Mouse (Mus musculus) midbrain, embryonic 14.5 days (tissue): ENCODE measurements around the gene Nr4a1. TPM values are rescaled to one million over a fixed set of nuclear protein-coding genes. Genes with fewer than 3 reads are reported as not detected.

ENCODE experiments used
- ATAC-seq: fragments of 200-750 bp; cut with Nextera tagmentation; 2 replicates; pipeline ENCODE4 v1.8.0; 2017; ENCODE audit warnings: moderate number of reproducible peaks, moderate library complexity; ENCODE audit not compliant: low FRiP score, low TSS enrichment
- DNase-seq: peaks from one replicate; pipeline ENCODE4 v3.0.0-alpha.2; 2015
- H3K27ac ChIP-seq: fragments of 300-500 bp; sonication (generic); replicated peaks from 2 replicates; pipeline ENCODE4 v1.5.1; 2014; ENCODE audit warnings: mild to moderate bottlenecking, low read depth, low read length, moderate library complexity
- H3K27me3 ChIP-seq: fragments of 300-500 bp; sonication (generic); 2 replicates; pipeline ENCODE4 v1.6.1; 2014; ENCODE audit warnings: low read length, control low read depth, mixed read lengths; ENCODE audit not compliant: control insufficient read depth, insufficient read depth
- H3K36me3 ChIP-seq: fragments of 300-500 bp; sonication (generic); 2 replicates; pipeline ENCODE4 v1.6.1; 2014; ENCODE audit warnings: low read length, control low read depth; ENCODE audit not compliant: control insufficient read depth, insufficient read depth
- H3K4me1 ChIP-seq: fragments of 300-500 bp; sonication (generic); 2 replicates; pipeline ENCODE4 v1.6.1; 2014; ENCODE audit warnings: mild to moderate bottlenecking, antibody characterized with exemption, low read length, control low read depth; ENCODE audit not compliant: control insufficient read depth, insufficient read depth
- H3K4me2 ChIP-seq: fragments of 300-500 bp; sonication (generic); 2 replicates; pipeline ENCODE4 v1.6.1; 2014; ENCODE audit warnings: mild to moderate bottlenecking, low read length, moderate library complexity
- H3K4me3 ChIP-seq: fragments of 300-500 bp; sonication (generic); replicated peaks from 2 replicates; pipeline ENCODE4 v1.5.1; 2014; ENCODE audit warnings: low read depth, low read length
- H3K9ac ChIP-seq: fragments of 300-500 bp; sonication (generic); replicated peaks from 2 replicates; pipeline ENCODE4 v1.6.1; 2014; ENCODE audit warnings: mild to moderate bottlenecking, low read length, moderate library complexity
- H3K9me3 ChIP-seq: fragments of 300-500 bp; sonication (generic); 2 replicates; pipeline ENCODE4 v1.6.1; 2016; ENCODE audit warnings: low read length, control low read depth, mixed read lengths; ENCODE audit not compliant: control insufficient read depth
- WGBS: fragments of 180-500 bp; shearing (Covaris S2); extraction: QIAGEN DNeasy Blood & Tissue Kit; methylation state at CpG from one replicate; pipeline ENCODE4 v1.1.7; 2014; 5-methylcytosine and 5-hydroxymethylcytosine counted together
- polyA plus RNA-seq: library from polyadenylated mRNA; unstranded; fragments of >200 nt; fragmentation: Nextera tagmentation; extraction: Ambion mirVana; gene quantifications from 2 replicates; pipeline ENCODE4 v1.2.1, GENCODE M21; 2014

Gene Nr4a1
- polyA plus RNA-seq, 1 experiment from 2014 or later, result 2.9 TPM

DNA sequence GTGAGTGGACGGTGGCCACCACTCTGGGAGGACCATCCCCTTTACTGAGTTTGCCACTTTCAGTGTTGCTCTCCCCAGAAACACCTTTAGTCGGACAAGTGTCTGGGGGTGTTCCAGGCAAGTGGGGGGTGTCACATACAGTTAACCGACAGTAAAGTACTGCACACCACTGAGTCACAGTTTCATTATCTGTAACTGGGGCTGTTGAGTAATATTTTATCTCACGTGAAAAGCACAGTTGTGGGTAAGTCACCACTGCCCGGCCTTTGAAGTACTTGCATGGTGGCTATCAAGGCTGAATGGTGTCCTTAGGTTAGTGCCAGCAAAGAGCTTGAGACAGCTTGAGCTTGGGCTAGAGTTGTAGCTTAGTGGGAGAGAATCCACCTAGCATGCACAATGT lies 28.4 kb downstream of the Nr4a1 start:
- no peak for ATAC-seq

DNA sequence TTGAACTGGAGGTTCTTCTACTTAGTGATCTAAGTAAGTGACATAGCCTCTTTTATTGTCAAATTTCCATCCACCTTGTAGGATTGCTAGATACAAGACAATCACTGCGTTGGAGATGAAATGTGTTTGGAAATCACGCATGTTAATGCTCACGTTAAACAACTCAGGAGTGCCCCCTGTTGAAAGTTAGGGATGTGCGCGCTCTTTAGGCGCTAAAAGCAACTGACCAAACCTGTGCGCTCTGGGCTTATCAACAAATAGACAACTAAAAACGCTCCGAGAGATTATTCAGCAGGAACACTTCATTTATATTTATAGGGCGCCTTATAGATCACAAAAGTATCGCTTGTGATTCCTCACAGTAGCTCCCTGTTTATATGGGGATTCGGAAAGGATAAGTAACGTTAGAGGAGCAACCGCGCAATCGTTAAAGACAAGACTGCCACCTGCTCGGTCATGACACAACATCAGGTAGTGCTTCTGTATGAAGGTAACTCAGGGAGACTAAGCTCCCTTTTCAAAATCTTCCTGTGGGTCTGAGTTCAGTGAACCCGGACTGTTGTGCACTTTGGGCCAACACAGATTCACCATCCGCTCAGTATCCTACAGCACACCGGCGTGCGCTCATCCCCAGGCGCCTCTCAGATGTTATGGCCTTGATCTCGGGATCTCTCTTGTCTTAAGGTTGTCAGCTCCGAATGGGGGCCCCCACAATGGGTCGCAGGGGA lies 29.3 kb downstream of the Nr4a1 start:
- H3K36me3 ChIP-seq, result peaks cover 18% of the 10 kb centered on the region
- ATAC-seq (peak; percentile 35; the same call in 1 of the 2 replicates), DNase-seq (peak; percentile 94)
- peak overlapping the region; percentile 94 for H3K4me3 ChIP-seq
- no peaks in the 10 kb centered on the region for H3K27me3 ChIP-seq
- peak overlapping the region; percentile 84 for H3K9ac ChIP-seq
- H3K4me1 ChIP-seq, result peaks cover 10% of the 10 kb centered on the region
- WGBS, result 2% methylated on average over 26 of the region's 26 CpGs
- no peaks in the 10 kb centered on the region for H3K9me3 ChIP-seq
- H3K4me2 ChIP-seq, result peak overlapping the region; percentile 95
- H3K27ac ChIP-seq, result peak overlapping the region; percentile 50

More for the DNA sequence above, 28.4 kb downstream of the Nr4a1 start:
- H3K4me3 ChIP-seq, result no peak overlapping the region
- H3K36me3 ChIP-seq, result peaks cover 10% of the 10 kb centered on the region
- WGBS, result 82% methylated on average over 5 of the region's 5 CpGs
- peaks cover 10% of the 10 kb centered on the region for H3K4me1 ChIP-seq
- no peaks in the 10 kb centered on the region for H3K9me3 ChIP-seq
- H3K27ac ChIP-seq, result no peak overlapping the region
- no peak overlapping the region for H3K4me2 ChIP-seq
- H3K27me3 ChIP-seq, result no peaks in the 10 kb centered on the region
- no peak overlapping the region for H3K9ac ChIP-seq
- no peak for DNase-seq

DNA sequence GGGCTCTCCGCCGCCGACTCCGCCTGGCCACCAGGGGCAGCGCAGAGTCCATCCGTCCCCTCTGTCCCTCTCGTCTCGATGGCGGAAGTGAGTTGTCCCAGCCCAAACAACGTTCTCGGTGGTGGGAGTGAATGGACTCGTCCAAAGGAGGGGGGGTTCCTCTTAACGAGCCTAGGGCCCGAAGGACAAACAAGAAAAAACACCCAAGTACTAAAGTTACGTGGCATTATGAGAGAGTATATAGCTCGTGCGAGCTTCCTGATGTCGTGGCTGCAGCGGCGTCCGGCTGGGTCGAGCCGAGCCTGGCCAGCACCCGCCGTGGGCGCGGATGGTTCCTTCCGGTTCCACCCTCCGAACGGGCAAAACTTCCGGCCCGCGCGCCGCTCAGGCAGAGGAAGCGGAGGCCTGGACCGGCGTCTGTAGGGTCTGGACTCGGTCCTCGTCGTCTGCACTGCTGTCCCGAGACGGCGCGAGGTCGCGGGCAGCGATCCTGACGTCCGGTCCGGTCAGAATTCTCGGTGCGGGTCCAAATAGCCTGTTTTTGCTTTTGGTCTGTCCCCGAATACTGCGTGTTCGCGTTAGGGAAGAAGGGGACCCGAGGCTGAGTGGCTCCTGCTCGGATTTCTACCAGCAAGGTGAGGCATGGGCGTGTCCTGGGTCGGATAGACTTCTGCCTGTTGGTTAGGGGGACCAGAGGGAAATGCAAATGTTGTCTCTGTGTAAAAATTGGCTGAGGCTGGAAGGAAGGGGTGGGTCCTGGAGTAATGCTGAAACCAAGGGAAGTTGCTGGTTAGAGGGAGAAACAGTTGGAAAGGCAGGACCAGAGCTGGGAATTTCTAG lies 30.1 kb downstream of the Nr4a1 start, which contains the start of gene Atg101:
Atg101 (plus strand) TSS at position 362 of the 840 bp plus-strand sequence.
- Histone ChIP-seq H3K4me3 (peak within 1 kb of the TSS; percentile 94), H3K27ac (peak within 1 kb of the TSS; percentile 71), H3K9me3 (no peaks in the 10 kb centered on the region), H3K4me2 (peak within 1 kb of the TSS; percentile 95), H3K36me3 (peaks cover 25% of the 10 kb centered on the region), H3K9ac (peak within 1 kb of the TSS; percentile 84), H3K27me3 (no peaks in the 10 kb centered on the region), H3K4me1 (peaks cover 10% of the 10 kb centered on the region)
- ATAC-seq (peak; percentile 91), DNase-seq (peak; percentile 95)
- under 1% methylated on average over 61 of the region's 61 CpGs for WGBS

DNA sequence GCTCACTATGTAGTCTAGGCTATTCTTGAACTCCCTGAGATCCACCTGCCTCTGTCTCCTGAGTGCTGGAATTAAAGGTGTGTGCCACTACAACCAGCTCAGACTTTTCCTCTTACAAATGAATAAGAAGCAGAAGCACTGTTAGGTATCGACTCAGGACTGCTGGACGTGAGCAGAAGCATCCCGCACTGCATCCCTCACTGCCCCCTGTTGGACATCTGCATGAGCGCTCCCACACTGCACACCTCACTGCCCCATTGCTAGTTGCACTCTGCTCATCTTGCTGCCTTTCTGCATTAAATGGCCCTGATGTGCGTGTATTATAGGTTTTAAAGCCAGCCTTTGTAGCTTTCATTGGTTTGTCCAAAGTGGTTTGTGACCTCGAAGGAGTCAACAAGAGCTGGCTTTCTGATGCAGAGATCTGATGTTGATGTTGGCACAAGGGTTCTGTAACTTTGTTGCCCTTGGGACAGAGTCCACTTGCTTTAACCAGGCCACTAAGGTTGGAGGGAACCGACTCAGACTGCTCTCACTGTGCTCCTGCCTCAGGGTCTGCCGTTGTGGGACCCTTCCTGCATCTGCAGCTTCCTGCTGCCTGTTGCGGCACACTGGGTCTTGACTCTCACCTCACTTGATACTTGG lies 32.2 kb downstream of the Nr4a1 start:
- no peak for ATAC-seq
- Histone ChIP-seq H3K27me3 (no peaks in the 10 kb centered on the region), H3K9me3 (no peaks in the 10 kb centered on the region), H3K9ac (no peak overlapping the region), H3K4me2 (no peak overlapping the region), H3K4me1 (peaks cover 10% of the 10 kb centered on the region), H3K27ac (no peak overlapping the region), H3K36me3 (peaks cover 46% of the 10 kb centered on the region), H3K4me3 (no peak overlapping the region)
- DNase-seq, result no peak
- WGBS, result 68% methylated on average over 9 of the region's 9 CpGs

DNA sequence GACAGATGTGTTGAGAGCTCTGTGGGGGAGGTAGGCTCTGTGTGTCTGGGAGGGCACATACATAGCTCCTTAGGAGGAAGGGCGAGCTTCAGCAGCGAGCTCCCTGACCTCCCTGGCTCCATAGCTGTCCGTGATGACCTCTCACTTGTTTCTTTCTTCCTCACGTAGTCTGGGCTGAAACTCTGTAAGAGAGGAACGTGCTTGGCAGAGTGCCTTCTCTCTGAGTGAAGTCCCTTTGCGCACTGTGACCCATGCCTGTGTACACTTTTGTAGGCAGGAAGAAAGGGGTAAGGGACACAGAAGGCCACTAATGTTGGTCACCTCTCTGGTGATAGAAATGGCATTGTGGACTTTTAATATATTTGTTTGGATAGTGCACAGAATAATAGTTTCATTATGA lies 33.3 kb downstream of the Nr4a1 start:
- 91% methylated on average over 6 of the region's 6 CpGs for WGBS
- H3K4me2 ChIP-seq, result no peak overlapping the region
- no peaks in the 10 kb centered on the region for H3K9me3 ChIP-seq
- ATAC-seq (no peak), DNase-seq (no peak)
- H3K27ac ChIP-seq, result no peak overlapping the region
- H3K27me3 ChIP-seq, result no peaks in the 10 kb centered on the region
- H3K4me1 ChIP-seq, result peaks cover 10% of the 10 kb centered on the region
- H3K9ac ChIP-seq, result no peak overlapping the region
- peaks cover 56% of the 10 kb centered on the region for H3K36me3 ChIP-seq
- H3K4me3 ChIP-seq, result no peak overlapping the region

DNA sequence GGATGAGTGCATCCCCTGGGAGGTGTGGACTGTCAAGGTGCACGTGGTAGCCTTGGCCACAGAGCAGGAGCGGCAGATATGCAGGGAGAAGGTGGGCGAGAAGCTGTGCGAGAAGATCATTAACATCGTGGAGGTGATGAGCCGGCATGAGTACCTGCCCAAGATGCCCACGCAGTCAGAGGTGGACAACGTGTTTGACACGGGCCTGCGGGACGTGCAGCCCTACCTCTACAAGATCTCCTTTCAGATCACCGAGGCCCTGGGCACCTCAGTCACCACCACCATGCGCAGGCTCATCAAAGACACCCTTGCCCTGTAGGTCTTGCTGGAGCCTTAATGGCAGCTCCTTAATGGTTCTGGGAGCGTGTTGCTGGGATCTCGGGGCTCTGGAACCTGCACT lies 36.3 kb downstream of the Nr4a1 start:
- Histone ChIP-seq H3K9ac (no peak overlapping the region), H3K9me3 (no peaks in the 10 kb centered on the region), H3K4me1 (no peaks in the 10 kb centered on the region), H3K36me3 (peaks cover 56% of the 10 kb centered on the region), H3K4me3 (no peak overlapping the region), H3K27ac (no peak overlapping the region), H3K4me2 (no peak overlapping the region), H3K27me3 (no peaks in the 10 kb centered on the region)
- ATAC-seq, result no peak
- 98% methylated on average over 15 of the region's 15 CpGs for WGBS
- DNase-seq, result no peak

DNA sequence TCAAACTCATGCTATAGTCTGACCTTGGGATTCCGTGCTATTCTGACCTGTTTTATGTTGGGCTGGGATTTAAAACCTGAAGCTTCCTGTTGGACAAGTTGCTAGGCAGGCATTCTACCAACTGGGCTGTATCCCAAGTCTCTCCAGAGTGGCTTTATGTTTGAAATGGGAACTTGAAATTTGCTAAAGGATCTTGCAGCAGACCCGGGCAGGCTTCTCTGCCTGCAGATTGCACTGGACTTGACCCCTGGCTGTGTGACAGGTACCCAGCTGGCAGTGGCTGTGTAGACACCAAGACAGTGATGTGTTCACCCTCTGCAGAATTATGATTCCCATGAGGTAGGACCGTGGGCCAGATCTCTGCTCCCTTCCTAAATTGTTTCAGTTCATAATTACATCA lies 37.9 kb downstream of the Nr4a1 start:
- 91% methylated on average over 3 of the region's 3 CpGs for WGBS
- peaks cover 50% of the 10 kb centered on the region for H3K36me3 ChIP-seq

DNA sequence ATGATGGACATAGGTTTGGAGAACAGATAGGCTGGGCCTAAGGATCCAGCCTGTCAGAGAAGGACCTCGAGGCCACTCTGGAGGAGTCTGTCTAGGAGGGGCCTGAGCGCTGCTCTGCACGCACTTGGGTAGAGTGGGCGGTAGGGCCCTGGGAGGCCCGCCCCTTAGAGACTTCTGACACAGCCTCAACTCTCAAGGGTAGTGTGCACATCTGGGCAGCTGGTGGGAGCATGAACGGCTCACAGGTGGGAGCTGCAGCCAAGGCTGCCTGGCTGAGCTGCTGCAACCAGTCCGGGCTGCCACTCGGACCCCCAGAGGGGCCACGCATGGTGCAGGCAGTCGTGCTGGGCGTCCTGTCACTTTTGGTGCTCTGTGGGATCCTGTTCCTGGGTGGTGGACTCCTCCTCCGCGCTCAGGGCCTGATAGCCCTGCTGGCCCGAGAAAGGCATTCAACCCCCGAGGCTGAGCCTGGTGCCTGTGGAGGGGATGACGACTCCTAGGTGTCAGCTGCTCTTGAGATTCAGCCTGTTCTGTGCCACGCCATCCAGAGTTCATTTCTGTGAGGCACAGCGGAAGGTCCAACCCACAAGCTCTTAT lies 39.1 kb downstream of the Nr4a1 start, which contains the start of gene 6030408B16Rik:
6030408B16Rik (plus strand) TSS at position 188 of the 597 bp plus-strand sequence.
- Histone ChIP-seq H3K36me3 (peaks cover 39% of the 10 kb centered on the region), H3K27me3 (no peaks in the 10 kb centered on the region), H3K4me3 (no peak within 1 kb of the TSS), H3K4me2 (no peak within 1 kb of the TSS), H3K4me1 (no peaks in the 10 kb centered on the region), H3K27ac (no peak within 1 kb of the TSS), H3K9me3 (no peaks in the 10 kb centered on the region), H3K9ac (no peak within 1 kb of the TSS)
- WGBS, result 57% methylated on average over 18 of the region's 18 CpGs
- DNase-seq, result no peak
- ATAC-seq, result no peak

More for the DNA sequence above, 37.9 kb downstream of the Nr4a1 start:
- Histone ChIP-seq H3K4me2 (no peak overlapping the region), H3K4me3 (no peak overlapping the region), H3K27me3 (no peaks in the 10 kb centered on the region), H3K9me3 (no peaks in the 10 kb centered on the region), H3K4me1 (no peaks in the 10 kb centered on the region), H3K9ac (no peak overlapping the region), H3K27ac (no peak overlapping the region)
- DNase-seq (no peak), ATAC-seq (no peak)
